Mouse (Mus musculus) heart, adult 2 months (tissue): ENCODE measurements around the gene Cd274. TPM values are rescaled to one million over a fixed set of nuclear protein-coding genes. Genes with fewer than 3 reads are reported as not detected.
A peak's percentile ranks its signal among the peaks of the same experiment; 100 is the strongest.

Source experiments
- DNase-seq, 2 experiments: peaks; one replicate each; pipeline ENCODE4 v3.0.0; 2021
- H3K27ac ChIP-seq: fragments of 200-600 bp; 2 replicates; pipeline ENCODE4 v1.8.1; 2022
- H3K27me3 ChIP-seq: fragments of 200-500 bp; 2 replicates; pipeline ENCODE4 v1.6.1; 2012; ENCODE audit warnings: mild to moderate bottlenecking, low read length, inconsistent platforms, mixed read lengths; ENCODE audit not compliant: control insufficient read depth, insufficient read depth
- H3K36me3 ChIP-seq: fragments of 200-500 bp; 2 replicates; pipeline ENCODE4 v1.6.1; 2012; ENCODE audit warnings: low read length, inconsistent platforms; ENCODE audit not compliant: control insufficient read depth, insufficient read depth
- H3K4me1 ChIP-seq: fragments of 200-500 bp; 2 replicates; pipeline ENCODE4 v1.6.1; 2011; ENCODE audit warnings: low read length; ENCODE audit not compliant: control insufficient read depth, insufficient read depth
- H3K4me3 ChIP-seq: fragments of 200-600 bp; 2 replicates; pipeline ENCODE4 v1.8.1; 2022
- H3K79me2 ChIP-seq: fragments of 200-500 bp; replicated peaks from 2 replicates; pipeline ENCODE4 v1.6.1; 2012; ENCODE audit warnings: mild to moderate bottlenecking, inconsistent platforms, low read length, moderate library complexity, mixed read lengths; ENCODE audit not compliant: control insufficient read depth, insufficient read depth
- H3K9ac ChIP-seq: fragments of 200-500 bp; 2 replicates; pipeline ENCODE4 v1.6.1; 2012; ENCODE audit warnings: low read depth, mild to moderate bottlenecking, control low read depth, inconsistent platforms, low read length, mixed read lengths
- CTCF ChIP-seq: fragments of 200-600 bp; IDR thresholded peaks from 2 replicates; pipeline ENCODE4 v1.8.1; 2022; ENCODE audit warnings: antibody characterized with exemption, mild to moderate bottlenecking, moderate library complexity
- EP300 ChIP-seq: fragments of 200-500 bp; IDR thresholded peaks from 2 replicates; pipeline ENCODE4 v1.6.1; 2011; ENCODE audit warnings: low read depth, low read length, control low read depth; ENCODE audit not compliant: insufficient read depth
- POLR2A ChIP-seq: fragments of 200-500 bp; IDR thresholded peaks from 2 replicates; pipeline ENCODE4 v1.6.1; 2011; ENCODE audit warnings: mild to moderate bottlenecking, low read depth, low read length, control low read depth; ENCODE audit not compliant: insufficient read depth
- WGBS: fragments of 180-500 bp; shearing (Covaris S2); methylation state at CpG from one replicate; pipeline ENCODE4 v1.1.7; 2018; 5-methylcytosine and 5-hydroxymethylcytosine counted together
- intact Hi-C: fragments of 180-260 bp; cut with DNase I; formaldehyde crosslinking; loops from one replicate; pipeline ENCODE4 v1.15.1; 2025
- polyA plus RNA-seq: library from polyadenylated mRNA; depleted of rRNA; stranded (reverse); fragments of >200 nt; gene quantifications from 2 replicates; pipeline ENCODE4 v1.2.3, GENCODE M21; 2012
- total RNA-seq, 2 experiments: library from RNA; stranded (reverse); gene quantifications; 2 replicates each; pipeline ENCODE4 v1.2.3; 2021

The Cd274 gene
- total and polyA plus RNA-seq, 3 experiments = 1.8 to 5.4 (median 4.3) TPM

GRCm38 (mm10) chr19:29366226-29366968 is 858 bp upstream of the Cd274 start:
- DNase-seq = peak in 1 of 2 experiments; percentile 49
- Histone ChIP-seq H3K4me3 (peak overlapping the region; percentile 74), H3K9ac (peak overlapping the region; percentile 56), H3K4me1 (no peaks in the 10 kb centered on the region; the same call in none of the 2 replicates), H3K27ac (peak overlapping the region; percentile 87), H3K79me2 (no peaks in the 10 kb centered on the region), H3K36me3 (no peaks in the 10 kb centered on the region), H3K27me3 (no peaks in the 10 kb centered on the region)
- intact Hi-C loops = loop anchor here (5.0 kb wide), 1 partner anchor 196 kb away; no protein-coding TSS in a partner anchor
- no peak for TF ChIP-seq CTCF
- no peak for TF ChIP-seq POLR2A
- TF ChIP-seq EP300 = no peak
- 29% methylated on average over 20 of the region's 20 CpGs for WGBS

GRCm38 (mm10) chr19:29368041-29368440 is 786 bp downstream of the Cd274 start:
- H3K9ac ChIP-seq = no peak overlapping the region
- H3K27ac ChIP-seq = peak overlapping the region; percentile 87; the same call in 1 of the 2 replicates
- no peak for DNase-seq
- no peaks in the 10 kb centered on the region for H3K27me3 ChIP-seq
- intact Hi-C loops = loop anchor here (5.0 kb wide), 1 partner anchor 194 kb away; no protein-coding TSS in a partner anchor
- WGBS = 74% methylated on average over 2 of the region's 2 CpGs
- TF ChIP-seq POLR2A (no peak), CTCF (no peak), EP300 (no peak)
- H3K79me2 ChIP-seq = no peaks in the 10 kb centered on the region
- peaks cover 1% of the 10 kb centered on the region for H3K4me1 ChIP-seq
- H3K4me3 ChIP-seq = peak overlapping the region; percentile 74
- H3K36me3 ChIP-seq = no peaks in the 10 kb centered on the region

DNA sequence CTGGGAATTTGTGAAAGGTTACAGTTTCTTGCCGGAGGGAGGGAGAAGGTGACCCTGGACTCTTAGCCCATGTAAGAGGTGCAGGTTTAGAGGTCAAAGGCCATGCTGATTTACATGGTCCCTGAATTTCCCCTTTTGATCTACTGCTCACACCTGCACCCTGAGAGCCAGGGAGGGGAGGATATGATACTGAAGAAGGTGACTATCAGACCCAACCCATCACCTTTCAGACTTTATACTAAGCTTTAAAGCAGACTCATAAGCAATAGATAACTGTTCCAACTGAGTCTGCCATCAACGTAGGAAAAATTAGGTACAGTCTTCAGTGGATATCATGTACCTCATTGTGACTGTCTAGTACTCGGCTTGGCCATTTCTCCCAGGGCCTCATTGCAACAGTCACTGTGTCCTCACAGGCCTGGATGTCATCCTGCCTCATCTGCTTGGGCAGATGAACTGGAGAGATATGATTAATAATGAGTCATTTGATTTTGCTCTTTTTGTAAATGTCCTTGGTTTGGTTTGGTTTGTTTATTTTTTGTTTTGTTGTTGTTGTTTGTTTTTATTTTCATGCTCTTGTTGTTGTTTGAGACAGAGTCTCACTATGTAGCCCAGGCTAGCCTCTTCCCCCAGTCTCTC is 1.5 kb downstream of the Cd274 start:
- DNase-seq = no peak
- no peak overlapping the region for H3K4me3 ChIP-seq
- H3K9ac ChIP-seq = no peak overlapping the region
- no peak for TF ChIP-seq EP300
- TF ChIP-seq POLR2A = no peak
- no peak for TF ChIP-seq CTCF
- intact Hi-C loops = loop anchor here (5.0 kb wide), 1 partner anchor 194 kb away; no protein-coding TSS in a partner anchor
- H3K4me1 ChIP-seq = peaks cover 1% of the 10 kb centered on the region
- H3K27ac ChIP-seq = no peak overlapping the region; the same call in 1 of the 2 replicates
- H3K27me3 ChIP-seq = no peaks in the 10 kb centered on the region
- H3K79me2 ChIP-seq = no peaks in the 10 kb centered on the region
- WGBS = 72% methylated on average over 3 of the region's 3 CpGs
- no peaks in the 10 kb centered on the region for H3K36me3 ChIP-seq

GRCm38 (mm10) chr19:29370112-29370511 is 2.9 kb downstream of the Cd274 start:
- Histone ChIP-seq H3K27ac (no peak overlapping the region), H3K4me3 (no peak overlapping the region), H3K36me3 (no peaks in the 10 kb centered on the region), H3K79me2 (no peaks in the 10 kb centered on the region), H3K4me1 (peaks cover 1% of the 10 kb centered on the region), H3K9ac (no peak overlapping the region), H3K27me3 (no peaks in the 10 kb centered on the region)
- DNase-seq = no peak
- TF ChIP-seq EP300 (no peak), POLR2A (no peak), CTCF (no peak)
- WGBS = 59% methylated on average over 12 of the region's 12 CpGs
- intact Hi-C loops = loop anchor here (5.0 kb wide), 2 partner anchors 47 to 437 kb away; partner anchors contain the start of gene 9930021J03Rik

DNA sequence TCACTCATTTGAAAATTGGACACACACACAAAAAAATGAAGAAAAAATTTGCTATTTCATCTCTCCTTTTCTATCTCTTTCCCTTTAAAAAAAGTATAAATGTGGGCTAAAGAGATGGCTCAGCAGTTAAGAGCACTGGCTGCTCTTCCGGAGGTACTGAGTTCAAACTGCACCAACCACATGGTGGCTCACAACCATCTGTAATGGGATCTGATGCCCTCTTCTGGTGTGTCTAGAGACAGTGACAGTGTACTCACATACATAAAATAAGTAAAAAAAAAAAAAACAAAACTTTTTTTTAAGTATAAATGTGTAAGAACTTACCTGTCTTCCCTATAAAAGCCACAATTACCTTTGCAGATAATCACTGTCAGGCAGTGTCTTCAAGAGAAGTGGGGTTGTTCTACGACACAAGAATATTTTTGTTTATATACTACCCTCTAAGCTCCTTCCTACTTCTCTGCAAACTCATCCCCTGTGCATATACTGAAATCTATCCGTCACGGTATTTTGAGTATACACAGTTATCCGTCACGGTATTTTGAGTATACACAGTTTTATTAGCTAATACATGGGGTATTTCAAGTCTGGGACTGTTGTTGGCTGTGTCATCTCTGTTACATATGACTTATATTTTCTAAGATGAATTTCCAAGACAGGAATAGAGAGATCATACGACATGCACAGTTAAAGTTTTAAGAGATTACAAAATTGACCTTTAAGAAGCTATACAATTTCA is 3.5 kb downstream of the Cd274 start:
- TF ChIP-seq POLR2A (no peak), EP300 (no peak), CTCF (0 out of 2 replicates have a peak, but pooled peaks have one; percentile 20)
- 93% methylated on average over 7 of the region's 7 CpGs for WGBS
- intact Hi-C loops = loop anchor here (5.0 kb wide), 2 partner anchors 47 to 437 kb away; partner anchors contain the start of gene 9930021J03Rik
- H3K27ac ChIP-seq = no peak overlapping the region
- no peaks in the 10 kb centered on the region for H3K36me3 ChIP-seq
- no peaks in the 10 kb centered on the region for H3K27me3 ChIP-seq
- peaks cover 1% of the 10 kb centered on the region for H3K4me1 ChIP-seq
- H3K79me2 ChIP-seq = no peaks in the 10 kb centered on the region
- DNase-seq = no peak
- no peak overlapping the region for H3K4me3 ChIP-seq
- no peak overlapping the region for H3K9ac ChIP-seq
